Mouse (Mus musculus): ENCODE results near the gene Slc26a9.

Slc26a9 gene

GRCm38 (mm10) chr1:131743868-131744464, at the start of gene Slc26a9:
TSS of gene Slc26a9 (plus strand) at chr1:131744022.
- WGBS, result 87% methylated on average over 10 of the region's 10 CpGs

DNA sequence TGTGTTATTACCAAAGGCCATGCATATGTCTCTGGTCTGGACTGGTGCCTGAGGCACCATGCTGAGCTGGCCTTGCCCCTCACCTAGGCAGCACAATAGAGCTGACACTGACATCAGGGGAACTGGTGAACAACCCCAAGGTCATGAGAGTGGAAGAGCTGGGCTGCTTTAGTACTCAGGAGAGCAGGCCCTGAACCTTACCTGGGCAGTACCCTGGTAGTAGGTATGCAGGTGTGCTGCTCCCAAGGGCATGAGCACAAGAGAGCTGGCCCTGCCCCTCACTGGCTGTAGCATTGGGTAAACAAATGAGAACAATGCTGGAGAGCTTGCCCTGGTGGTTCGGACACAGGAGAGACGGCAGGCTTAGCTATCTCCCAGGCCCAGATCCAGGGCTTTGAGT, 48.5 kb upstream of the Slc26a9 start:
- 76% methylated on average over 2 of the region's 2 CpGs for WGBS

DNA sequence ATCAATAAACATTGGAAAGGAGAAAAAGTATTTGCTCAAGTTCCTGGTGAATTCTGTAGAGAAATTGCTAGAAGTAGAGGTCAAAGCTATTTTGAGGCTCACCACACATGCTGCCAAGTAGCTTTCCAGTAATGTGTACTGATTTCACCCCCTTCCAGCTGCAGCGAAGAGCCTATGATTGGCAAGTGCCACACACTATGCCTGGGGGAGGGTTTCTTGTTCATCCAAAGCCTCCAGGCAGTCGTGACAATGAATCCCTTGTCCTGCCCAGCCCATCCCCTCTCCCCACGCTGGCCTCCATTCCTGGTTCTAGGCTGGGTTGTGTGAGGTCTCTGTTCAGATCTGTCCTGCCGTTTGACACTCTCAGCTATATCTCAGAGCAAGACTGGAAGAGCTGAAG, 47.5 kb upstream of the Slc26a9 start:
- WGBS, result 54% methylated on average over 4 of the region's 4 CpGs

DNA sequence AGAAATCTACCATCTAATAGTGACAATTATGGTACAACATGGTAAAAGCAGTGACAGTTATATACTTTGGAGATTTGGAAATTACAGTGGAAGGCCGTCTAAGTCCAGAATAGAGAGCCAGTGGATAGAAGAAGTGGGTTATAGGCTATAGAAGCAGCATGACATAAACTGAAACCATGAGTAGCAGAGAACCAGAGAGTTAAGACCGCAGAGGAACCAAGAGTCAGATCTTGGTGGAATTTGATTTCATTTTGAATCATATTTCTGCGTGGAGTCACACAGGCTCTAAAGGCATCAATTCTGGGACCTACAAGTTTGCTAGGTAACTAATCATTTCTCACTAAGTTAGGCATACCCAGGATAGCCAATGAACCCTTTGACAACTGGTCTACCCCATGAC, 45.1 kb upstream of the Slc26a9 start:
- 98% methylated on average over 3 of the region's 3 CpGs for WGBS

DNA sequence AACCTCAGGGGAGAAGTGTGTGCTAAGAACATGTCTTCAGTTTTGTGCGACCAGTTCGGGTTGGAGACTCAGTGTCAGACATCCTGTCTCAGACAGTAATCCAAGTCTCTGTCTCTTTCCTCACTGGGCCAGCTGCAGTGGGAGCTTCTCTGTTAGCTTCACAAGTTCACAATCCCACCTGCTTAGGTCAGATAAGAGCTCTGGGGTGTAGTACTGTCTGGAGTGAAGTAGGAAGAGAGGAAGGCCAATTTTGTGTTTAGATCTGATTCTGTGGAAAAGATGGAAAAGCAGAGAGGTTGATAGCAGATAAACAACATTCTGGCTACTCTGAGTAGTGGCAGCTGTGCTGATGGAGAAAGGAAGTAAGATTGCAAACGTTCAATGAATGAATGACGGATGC, 44.2 kb upstream of the Slc26a9 start:
- 82% methylated on average over 4 of the region's 4 CpGs for WGBS

- WGBS, result 59% methylated on average over 5 of the region's 5 CpGs
These were observed 43.4 kb upstream of the Slc26a9 start for GRCm38 (mm10) chr1:131700447-131700846.

- WGBS, result 84% methylated on average over 5 of the region's 5 CpGs
These were observed 42.4 kb upstream of the Slc26a9 start for GRCm38 (mm10) chr1:131701391-131701790.

- WGBS, result 58% methylated on average over 8 of the region's 8 CpGs
These were observed 41.6 kb upstream of the Slc26a9 start for GRCm38 (mm10) chr1:131702094-131702766.

DNA sequence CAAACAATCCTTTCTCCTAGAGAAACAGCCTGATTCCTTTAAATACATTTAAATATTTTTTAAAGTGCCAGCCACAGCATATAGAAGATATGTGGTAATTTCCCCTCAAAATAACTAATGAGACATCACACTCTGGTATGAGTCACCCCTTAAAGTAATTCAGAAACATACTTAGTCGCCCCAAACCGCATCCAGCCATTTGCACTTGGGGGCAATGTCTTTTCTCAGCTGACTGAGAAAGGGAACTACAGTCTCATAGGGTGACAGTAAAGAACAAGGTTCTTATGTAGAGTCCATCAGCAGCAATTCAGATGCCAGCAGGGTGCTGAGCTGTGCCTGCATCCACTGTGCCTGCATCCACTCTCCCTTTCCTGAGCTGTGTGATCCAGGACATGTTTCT, 40.3 kb upstream of the Slc26a9 start:
- WGBS, result 68% methylated on average over 2 of the region's 2 CpGs

DNA sequence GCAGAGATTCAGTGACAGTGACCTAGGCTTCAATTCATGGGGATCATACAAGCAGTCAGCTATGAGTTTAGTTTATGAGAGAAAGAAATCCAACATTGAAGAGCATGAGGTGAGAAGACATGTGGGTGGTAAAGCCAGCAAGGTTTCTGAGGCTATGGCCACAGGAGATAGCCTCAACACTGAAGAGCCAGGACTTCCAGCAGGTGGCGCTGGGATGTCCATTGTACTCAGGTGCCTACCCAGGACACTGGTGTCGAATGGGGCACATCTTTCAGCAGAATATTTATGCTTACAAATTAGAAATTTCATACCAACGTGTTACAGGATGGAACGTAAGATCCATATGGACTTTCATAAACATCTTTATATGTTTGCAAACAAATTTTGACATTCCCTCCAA, 35.5 kb upstream of the Slc26a9 start:
- WGBS, result 49% methylated on average over 4 of the region's 4 CpGs

DNA sequence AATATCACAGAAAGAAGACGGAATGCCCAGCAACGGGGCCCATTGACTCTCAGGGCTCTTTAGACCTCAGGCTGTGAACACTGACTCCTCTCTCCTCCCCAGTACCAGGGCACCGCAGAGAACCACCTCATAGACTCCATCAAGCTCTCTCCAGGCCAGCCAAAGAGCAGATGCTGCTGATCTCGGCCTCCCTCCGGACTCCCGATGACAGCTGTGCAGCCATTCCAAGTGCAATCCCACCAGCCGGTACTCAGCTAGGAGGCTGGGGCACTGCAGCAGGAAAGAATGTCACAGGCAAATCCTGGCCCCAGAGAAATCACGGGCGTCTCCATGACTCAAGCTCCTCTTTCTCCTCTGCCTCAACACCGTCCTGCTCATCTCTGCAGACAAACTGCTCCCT, 32.3 kb upstream of the Slc26a9 start:
- WGBS, result 83% methylated on average over 10 of the region's 10 CpGs

DNA sequence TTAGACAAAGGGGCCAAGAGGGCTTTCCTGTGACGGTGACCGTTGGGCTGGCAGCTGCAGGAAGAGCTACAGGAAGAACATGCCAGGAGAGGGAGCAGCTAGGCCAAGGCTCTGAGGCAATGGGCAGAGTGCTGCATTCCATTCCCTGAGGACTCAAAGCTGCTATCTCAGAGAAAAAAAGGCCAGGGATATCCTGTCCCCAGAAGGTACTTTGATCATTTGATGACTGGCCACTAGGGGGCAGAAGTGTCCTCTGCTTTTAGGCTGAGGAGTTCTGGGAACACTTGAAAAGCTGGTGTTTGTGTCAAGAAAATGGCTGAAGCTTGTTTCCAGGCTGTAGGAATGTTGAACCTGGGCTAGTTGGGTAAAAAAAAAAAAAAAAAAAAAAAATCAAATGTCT, 31.4 kb upstream of the Slc26a9 start:
- 47% methylated on average over 2 of the region's 2 CpGs for WGBS

GRCm38 (mm10) chr1:131714388-131715337, 29.2 kb upstream of the Slc26a9 start:
- WGBS, result 68% methylated on average over 20 of the region's 20 CpGs

GRCm38 (mm10) chr1:131718952-131719694, 24.7 kb upstream of the Slc26a9 start:
- WGBS, result 84% methylated on average over 16 of the region's 16 CpGs

GRCm38 (mm10) chr1:131721989-131722388, 21.8 kb upstream of the Slc26a9 start:
- 84% methylated on average over 3 of the region's 3 CpGs for WGBS

DNA sequence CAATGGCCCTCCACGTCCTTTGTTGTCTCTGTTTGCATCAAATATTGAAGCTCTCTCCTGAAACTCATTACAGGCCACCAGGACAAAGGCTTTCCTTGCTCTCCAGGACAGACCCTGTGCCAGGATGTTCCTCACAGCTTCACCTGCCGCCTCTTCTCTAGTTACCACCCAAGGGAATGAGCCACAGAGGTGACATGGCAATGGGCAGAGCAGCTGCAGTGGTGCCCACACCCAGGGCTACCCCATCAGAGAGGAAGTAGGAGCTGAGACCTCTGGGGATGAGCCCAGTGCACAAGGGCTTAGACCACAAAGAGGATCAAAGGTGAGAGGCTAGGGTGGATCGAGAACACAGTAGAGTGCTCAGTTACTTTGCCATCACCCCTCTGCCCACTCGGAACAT, 20.3 kb upstream of the Slc26a9 start:
- 80% methylated on average over 4 of the region's 4 CpGs for WGBS

DNA sequence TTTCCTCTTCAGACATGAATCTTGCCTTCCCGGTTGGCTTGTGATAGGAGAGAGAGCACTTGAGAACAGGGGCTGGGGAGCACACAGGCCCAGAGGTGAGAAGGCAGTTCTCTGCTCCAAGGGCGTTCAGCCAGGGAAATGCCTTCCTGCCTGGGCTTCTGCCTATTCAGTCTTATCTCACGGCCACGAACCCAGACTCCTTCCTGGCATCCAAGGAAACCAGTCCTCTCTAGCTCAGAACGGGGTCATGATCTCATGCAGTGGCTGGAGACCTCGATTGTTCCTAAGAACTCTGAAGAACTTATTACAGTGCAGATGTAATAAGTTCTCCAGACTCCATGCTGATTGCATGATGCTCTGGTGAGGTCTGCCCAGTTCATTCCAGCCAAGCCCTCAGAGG, 17.2 kb upstream of the Slc26a9 start:
- WGBS, result 72% methylated on average over 6 of the region's 6 CpGs

GRCm38 (mm10) chr1:131730639-131731437, 13.0 kb upstream of the Slc26a9 start:
- 87% methylated on average over 12 of the region's 12 CpGs for WGBS

DNA sequence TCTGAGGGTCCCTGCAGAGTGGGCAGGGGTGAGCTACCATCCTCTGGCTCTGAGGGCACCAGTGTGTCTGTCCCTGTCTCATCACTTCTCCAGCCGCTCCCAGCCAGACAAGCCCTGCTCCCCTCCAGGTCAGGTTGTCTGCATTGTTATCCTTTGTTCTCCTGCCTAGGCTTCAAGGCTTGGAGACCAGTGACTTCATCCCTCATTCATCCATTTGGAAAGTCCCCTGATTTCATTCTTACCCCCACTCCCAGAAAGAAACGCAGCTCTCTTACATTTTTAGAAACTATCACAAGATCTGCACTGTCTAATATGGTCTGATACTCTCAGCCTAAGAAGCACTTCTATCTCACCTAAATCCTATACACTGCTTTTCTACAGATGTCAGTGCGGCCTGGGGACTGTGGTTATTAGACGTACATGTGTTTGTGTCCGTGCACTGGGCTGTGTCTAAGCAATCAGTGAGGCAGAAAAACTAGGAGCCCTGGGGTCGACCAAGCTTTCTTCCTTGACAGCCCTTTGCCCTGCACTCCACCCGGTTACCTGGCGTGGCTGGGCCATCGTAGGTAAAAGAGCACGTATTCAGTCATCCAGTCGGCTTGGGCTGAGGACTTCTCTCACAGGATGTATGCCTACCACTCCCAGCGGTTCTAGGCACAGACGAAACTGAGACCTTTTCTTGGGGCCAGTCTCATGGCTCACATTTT, 10.2 kb upstream of the Slc26a9 start:
- WGBS, result 85% methylated on average over 13 of the region's 13 CpGs

DNA sequence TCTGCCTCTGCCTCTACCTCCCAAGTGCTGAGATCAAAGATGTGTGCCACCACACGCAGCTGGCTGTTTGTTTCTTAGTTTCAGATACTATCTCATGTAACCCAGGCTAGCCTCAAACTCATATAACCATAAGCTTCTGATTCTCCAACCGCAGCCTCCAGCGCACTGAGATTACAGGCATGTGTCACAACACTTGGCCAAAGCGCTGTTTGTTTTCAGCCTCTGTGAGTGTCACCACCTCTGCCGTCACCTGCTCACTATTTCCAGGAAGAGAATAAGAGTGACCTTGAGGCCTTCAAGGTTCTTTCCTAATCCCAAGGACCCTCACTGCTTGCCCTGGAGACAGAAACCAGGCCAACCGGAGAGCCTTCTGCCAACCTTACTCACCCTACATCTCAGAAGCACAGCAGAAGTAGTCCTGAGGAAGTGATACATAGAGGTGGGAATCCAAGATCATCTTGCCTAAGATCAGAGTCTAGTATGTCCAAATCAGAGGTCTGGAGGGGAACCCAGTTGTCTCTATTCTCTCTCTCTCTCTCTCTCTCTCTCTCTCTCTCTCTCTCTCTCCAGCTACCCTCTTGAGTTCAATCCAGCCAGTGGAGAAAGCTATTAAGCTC, 9.1 kb upstream of the Slc26a9 start:
- WGBS, result 97% methylated on average over 6 of the region's 6 CpGs

All from cerebral cortex, adult 2 months (tissue).